Mouse (Mus musculus) neural tube, embryonic 14.5 days (tissue): ENCODE data around the gene Zfp92. TPM values are rescaled to one million over a fixed set of nuclear protein-coding genes. Genes with fewer than 3 reads are reported as not detected.

ENCODE experiments used
- ATAC-seq: fragments of 200-750 bp; cut with Nextera tagmentation; 2 replicates; pipeline ENCODE4 v1.8.0; 2017; ENCODE audit warnings: low read depth, mild to moderate bottlenecking, moderate TSS enrichment, moderate library complexity
- H3K27ac ChIP-seq: fragments of 300-500 bp; sonication (generic); 2 replicates; pipeline ENCODE4 v1.5.1; 2014; ENCODE audit warnings: low read depth, mild to moderate bottlenecking, control low read depth, low read length, moderate library complexity, mixed read lengths
- H3K27me3 ChIP-seq: fragments of 300-500 bp; sonication (generic); 2 replicates; pipeline ENCODE4 v1.6.1; 2014; ENCODE audit warnings: low read length; ENCODE audit not compliant: control insufficient read depth, insufficient read depth
- H3K36me3 ChIP-seq: fragments of 300-500 bp; sonication (generic); 2 replicates; pipeline ENCODE4 v1.6.1; 2014; ENCODE audit warnings: low read length, mixed read lengths; ENCODE audit not compliant: control insufficient read depth, insufficient read depth
- H3K4me1 ChIP-seq: fragments of 300-500 bp; sonication (generic); 2 replicates; pipeline ENCODE4 v1.6.1; 2014; ENCODE audit warnings: low read length; ENCODE audit not compliant: control insufficient read depth, insufficient read depth
- H3K4me2 ChIP-seq: fragments of 300-500 bp; sonication (generic); 2 replicates; pipeline ENCODE4 v1.6.1; 2014; ENCODE audit warnings: mild to moderate bottlenecking, low read depth, low read length, control low read depth
- H3K4me3 ChIP-seq: fragments of 300-500 bp; sonication (generic); 2 replicates; pipeline ENCODE4 v1.5.1; 2014; ENCODE audit warnings: low read depth, low read length, control low read depth, mixed read lengths
- H3K9ac ChIP-seq: fragments of 300-500 bp; sonication (generic); replicated peaks from 2 replicates; pipeline ENCODE4 v1.6.1; 2014; ENCODE audit warnings: low read depth, mild to moderate bottlenecking, control low read depth, low read length, mixed read lengths
- H3K9me3 ChIP-seq: fragments of 300-500 bp; sonication (generic); 2 replicates; pipeline ENCODE4 v1.6.1; 2016; ENCODE audit warnings: low read length; ENCODE audit not compliant: control insufficient read depth
- WGBS: fragments of 180-500 bp; shearing (Covaris S2); extraction: QIAGEN DNeasy Blood & Tissue Kit; methylation state at CpG from one replicate; pipeline ENCODE4 v1.1.7; 2014; 5-methylcytosine and 5-hydroxymethylcytosine counted together
- polyA plus RNA-seq: library from polyadenylated mRNA; unstranded; fragments of >200 nt; fragmentation: Nextera tagmentation; extraction: Ambion mirVana; gene quantifications from 2 replicates; pipeline ENCODE4 v1.2.1, GENCODE M21; 2014

Gene Zfp92
- polyA plus RNA-seq, 1 experiment from 2014 or later, result 1.3 TPM

DNA sequence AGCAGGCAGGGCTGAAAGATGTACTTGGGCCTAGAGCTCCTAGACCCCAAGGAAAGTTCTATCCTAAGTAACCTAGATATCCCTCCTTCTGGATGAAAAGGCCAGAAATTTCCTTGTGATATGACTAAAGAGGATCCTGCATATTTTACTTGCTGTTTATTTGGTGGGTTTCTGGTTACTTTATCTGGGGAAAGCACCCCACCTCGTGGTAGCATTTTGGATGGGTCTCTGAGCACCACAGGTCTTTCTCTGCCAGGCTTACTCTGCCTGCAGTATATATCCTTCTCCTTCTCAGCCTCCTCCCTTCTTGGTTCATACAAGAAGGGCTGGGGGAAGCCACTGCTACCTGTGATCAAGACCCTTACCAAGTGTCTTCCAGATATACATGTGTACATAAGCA is 1.9 kb downstream of the Zfp92 start:
- Histone ChIP-seq H3K9ac (no peak overlapping the region), H3K36me3 (no peaks in the 10 kb centered on the region), H3K4me2 (no peak overlapping the region), H3K4me3 (no peak overlapping the region), H3K4me1 (no peaks in the 10 kb centered on the region), H3K27me3 (no peaks in the 10 kb centered on the region), H3K9me3 (no peaks in the 10 kb centered on the region), H3K27ac (no peak overlapping the region)
- ATAC-seq, result no peak
- WGBS, result 36% methylated on average over 1 of the region's 1 CpGs

DNA sequence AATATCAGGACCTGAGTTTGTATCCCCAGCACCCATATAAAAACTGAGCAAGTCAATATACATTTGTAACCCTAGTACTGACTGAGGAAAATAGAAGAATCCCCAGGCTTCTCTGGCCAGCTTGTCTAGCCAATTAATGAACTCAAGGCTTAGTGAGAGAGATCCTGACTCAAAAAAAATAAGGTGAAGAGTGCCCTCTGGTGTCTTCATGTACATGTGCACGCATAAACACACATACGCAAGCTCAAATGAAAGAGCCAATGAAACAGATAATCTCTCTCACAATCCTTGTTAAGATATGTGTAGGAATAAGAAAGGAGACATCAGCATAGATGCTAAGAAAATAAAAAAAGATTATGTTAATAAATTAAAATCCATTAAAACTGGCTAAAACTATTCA is 19.1 kb downstream of the Zfp92 start:
- H3K36me3 ChIP-seq, result no peaks in the 10 kb centered on the region
- no peak overlapping the region for H3K27ac ChIP-seq
- H3K4me1 ChIP-seq, result no peaks in the 10 kb centered on the region
- H3K9me3 ChIP-seq, result no peaks in the 10 kb centered on the region
- H3K27me3 ChIP-seq, result no peaks in the 10 kb centered on the region
- no peak overlapping the region for H3K4me3 ChIP-seq
- WGBS, result 93% methylated on average over 2 of the region's 2 CpGs
- no peak overlapping the region for H3K4me2 ChIP-seq
- no peak for ATAC-seq
- no peak overlapping the region for H3K9ac ChIP-seq

DNA sequence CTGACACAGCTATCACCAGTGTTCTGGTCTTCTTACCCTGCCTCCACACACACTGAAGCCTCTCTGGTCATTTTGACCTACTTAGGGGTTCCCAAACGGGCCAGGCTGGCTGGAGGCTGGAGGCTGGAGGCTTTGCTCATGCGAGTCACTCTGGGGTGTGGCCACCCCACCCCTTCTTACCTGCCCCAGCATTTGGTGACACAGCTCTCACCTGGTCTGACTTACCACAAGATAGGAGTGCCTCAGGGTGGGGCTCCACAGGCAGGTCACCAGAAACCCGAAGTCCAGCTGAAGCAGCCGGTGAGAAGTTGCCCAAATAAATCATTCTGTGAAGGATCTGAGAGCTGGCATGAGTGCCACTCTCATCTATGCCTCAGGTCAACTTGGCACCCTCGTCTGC is 22.0 kb downstream of the Zfp92 start:
- Histone ChIP-seq H3K9me3 (no peaks in the 10 kb centered on the region), H3K9ac (no peak overlapping the region), H3K27me3 (no peaks in the 10 kb centered on the region), H3K36me3 (no peaks in the 10 kb centered on the region), H3K4me2 (no peak overlapping the region), H3K4me3 (no peak overlapping the region), H3K27ac (no peak overlapping the region), H3K4me1 (no peaks in the 10 kb centered on the region)
- ATAC-seq, result no peak
- 75% methylated on average over 5 of the region's 5 CpGs for WGBS

DNA sequence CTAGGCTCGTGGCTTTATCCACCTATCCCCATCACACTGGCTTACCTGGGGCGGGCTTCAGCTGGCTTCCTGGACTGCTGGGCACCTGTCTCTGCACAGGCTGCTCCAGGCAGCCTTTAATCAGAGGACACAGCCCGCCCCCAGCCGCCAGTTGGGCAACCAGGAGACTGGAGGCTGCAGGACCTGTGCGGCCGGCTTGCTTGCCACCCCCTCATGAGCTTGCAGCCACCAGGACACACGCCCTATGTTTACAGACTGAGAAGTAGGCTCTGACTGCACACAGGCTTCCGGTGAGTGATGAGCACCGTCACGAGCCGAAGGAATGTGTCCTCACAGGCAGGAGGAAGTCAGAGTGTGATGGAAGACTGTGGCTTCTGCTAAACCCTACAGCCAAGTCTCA is 24.4 kb downstream of the Zfp92 start, which contains the start of gene Trex2:
Gene Trex2 (minus strand): TSS at position 93 of the 400 bp plus-strand sequence.
- Histone ChIP-seq H3K9me3 (no peaks in the 10 kb centered on the region), H3K27ac (no peak within 1 kb of the TSS), H3K4me1 (no peaks in the 10 kb centered on the region), H3K27me3 (no peaks in the 10 kb centered on the region), H3K9ac (no peak within 1 kb of the TSS), H3K4me2 (no peak within 1 kb of the TSS), H3K4me3 (no peak within 1 kb of the TSS), H3K36me3 (no peaks in the 10 kb centered on the region)
- 82% methylated on average over 11 of the region's 11 CpGs for WGBS
- ATAC-seq, result no peak

DNA sequence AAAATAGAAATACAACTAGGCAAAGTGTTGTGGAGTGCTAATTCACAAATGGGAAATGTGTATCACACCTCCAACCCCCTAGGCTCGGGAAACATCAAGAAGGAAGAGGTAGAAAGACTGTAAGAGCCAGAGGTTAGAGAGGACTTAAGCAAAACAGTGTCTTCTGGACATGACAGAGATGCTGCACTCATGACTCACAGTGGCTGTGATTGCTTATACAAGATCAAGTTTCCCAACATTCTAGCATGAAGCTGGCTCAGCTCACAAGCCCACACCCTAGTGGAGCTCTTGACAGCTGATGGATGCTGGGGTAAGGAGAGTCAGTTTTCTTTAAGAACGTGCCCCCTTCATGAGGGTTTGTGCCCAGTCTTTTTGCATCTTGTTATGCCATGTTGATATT is 30.5 kb downstream of the Zfp92 start:
- 74% methylated on average over 2 of the region's 2 CpGs for WGBS
- H3K9me3 ChIP-seq, result no peaks in the 10 kb centered on the region
- H3K9ac ChIP-seq, result no peak overlapping the region
- no peak overlapping the region for H3K27ac ChIP-seq
- H3K36me3 ChIP-seq, result no peaks in the 10 kb centered on the region
- H3K4me3 ChIP-seq, result no peak overlapping the region
- no peak overlapping the region for H3K4me2 ChIP-seq
- ATAC-seq, result no peak
- no peaks in the 10 kb centered on the region for H3K4me1 ChIP-seq
- no peaks in the 10 kb centered on the region for H3K27me3 ChIP-seq

DNA sequence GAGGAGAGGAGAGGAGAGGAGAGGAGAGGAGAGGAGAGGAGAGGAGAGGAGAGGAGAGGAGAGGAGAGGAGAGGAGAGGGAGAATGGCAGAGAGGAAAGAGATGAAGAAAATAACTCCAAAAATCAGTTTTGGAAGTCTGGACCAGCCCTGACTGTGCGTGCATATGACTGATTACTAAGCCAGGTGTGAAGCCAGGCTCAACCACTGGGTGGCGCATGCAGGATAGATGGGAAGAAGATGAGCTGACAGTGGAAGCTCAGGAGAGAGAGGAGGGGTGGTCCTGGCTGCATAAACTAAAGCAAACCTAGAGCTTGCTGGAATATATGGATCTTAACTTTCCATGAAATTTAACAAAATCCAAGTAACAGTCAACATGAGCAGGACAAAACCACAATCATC is 41.1 kb downstream of the Zfp92 start:
- H3K27ac ChIP-seq, result no peak overlapping the region
- H3K4me2 ChIP-seq, result no peak overlapping the region
- no peaks in the 10 kb centered on the region for H3K36me3 ChIP-seq
- H3K4me3 ChIP-seq, result no peak overlapping the region
- H3K4me1 ChIP-seq, result no peaks in the 10 kb centered on the region
- 11% methylated on average over 2 of the region's 2 CpGs for WGBS
- H3K27me3 ChIP-seq, result no peaks in the 10 kb centered on the region
- H3K9me3 ChIP-seq, result no peaks in the 10 kb centered on the region
- no peak for ATAC-seq
- H3K9ac ChIP-seq, result no peak overlapping the region

DNA sequence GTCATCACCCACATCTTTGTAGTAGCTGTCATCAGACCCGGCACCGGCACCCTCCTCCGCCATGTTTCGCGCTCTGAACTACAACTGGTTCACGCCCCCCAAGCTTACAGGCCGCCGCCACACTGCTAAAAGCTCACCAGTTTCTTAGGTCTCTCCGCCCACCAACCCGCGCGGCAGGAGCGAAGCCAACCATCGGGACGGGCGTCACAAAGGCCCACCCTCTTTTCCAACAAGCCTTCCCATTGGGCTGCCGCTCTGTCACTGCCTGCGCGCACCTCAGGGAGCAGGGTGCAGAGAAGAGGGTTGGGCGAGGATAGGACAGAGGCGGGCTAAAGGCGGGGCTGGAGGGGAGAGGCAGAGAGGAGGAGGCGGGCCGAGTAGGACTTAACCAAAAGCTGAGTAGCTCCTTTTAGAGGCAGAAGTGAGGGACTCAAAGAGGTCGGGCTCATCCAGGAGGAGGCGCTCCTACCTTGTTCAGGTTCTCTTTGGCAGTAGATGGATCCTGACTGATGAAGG is 48.0 kb downstream of the Zfp92 start, which contains the start of gene Haus7:
Gene Haus7 (minus strand): TSS at position 168 of the 516 bp plus-strand sequence.
- no peaks in the 10 kb centered on the region for H3K27me3 ChIP-seq
- H3K4me2 ChIP-seq, result peak within 1 kb of the TSS; percentile 50
- 0 out of 2 replicates have a peak, but pooled peaks cover 4% of the 10 kb centered on the region for H3K4me1 ChIP-seq
- no peaks in the 10 kb centered on the region for H3K9me3 ChIP-seq
- 17% methylated on average over 26 of the region's 26 CpGs for WGBS
- no peak within 1 kb of the TSS for H3K27ac ChIP-seq
- peak; percentile 100 for ATAC-seq
- no peaks in the 10 kb centered on the region for H3K36me3 ChIP-seq
- peak within 1 kb of the TSS; percentile 29 for H3K4me3 ChIP-seq
- peak within 1 kb of the TSS; percentile 1; the same call in 1 of the 2 replicates for H3K9ac ChIP-seq

DNA sequence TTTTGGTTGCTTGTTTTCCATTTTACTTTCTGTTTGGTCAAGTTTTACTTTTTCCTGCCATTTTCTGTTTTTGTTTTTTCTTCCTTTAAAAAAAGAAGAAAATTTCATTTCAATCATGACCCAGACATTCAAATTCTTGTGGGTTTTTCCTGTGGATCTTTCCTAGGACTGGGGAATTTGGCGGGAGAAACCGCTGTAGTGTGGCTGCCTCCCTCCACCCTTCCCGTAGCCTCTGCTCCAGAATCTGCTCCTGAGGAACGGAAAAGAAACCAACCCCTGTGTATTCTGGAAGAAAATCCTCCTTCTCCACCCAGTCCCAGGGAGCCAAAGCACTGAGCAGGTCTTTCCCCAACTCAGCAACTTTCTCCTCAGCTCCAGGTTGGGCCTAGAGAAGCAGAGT is 49.9 kb downstream of the Zfp92 start:
- Histone ChIP-seq H3K36me3 (no peaks in the 10 kb centered on the region), H3K4me2 (no peak overlapping the region), H3K9ac (no peak overlapping the region), H3K4me3 (no peak overlapping the region), H3K27ac (no peak overlapping the region), H3K4me1 (0 out of 2 replicates have a peak, but pooled peaks cover 4% of the 10 kb centered on the region), H3K27me3 (no peaks in the 10 kb centered on the region), H3K9me3 (no peaks in the 10 kb centered on the region)
- no peak for ATAC-seq
- WGBS, result 81% methylated on average over 4 of the region's 4 CpGs

DNA sequence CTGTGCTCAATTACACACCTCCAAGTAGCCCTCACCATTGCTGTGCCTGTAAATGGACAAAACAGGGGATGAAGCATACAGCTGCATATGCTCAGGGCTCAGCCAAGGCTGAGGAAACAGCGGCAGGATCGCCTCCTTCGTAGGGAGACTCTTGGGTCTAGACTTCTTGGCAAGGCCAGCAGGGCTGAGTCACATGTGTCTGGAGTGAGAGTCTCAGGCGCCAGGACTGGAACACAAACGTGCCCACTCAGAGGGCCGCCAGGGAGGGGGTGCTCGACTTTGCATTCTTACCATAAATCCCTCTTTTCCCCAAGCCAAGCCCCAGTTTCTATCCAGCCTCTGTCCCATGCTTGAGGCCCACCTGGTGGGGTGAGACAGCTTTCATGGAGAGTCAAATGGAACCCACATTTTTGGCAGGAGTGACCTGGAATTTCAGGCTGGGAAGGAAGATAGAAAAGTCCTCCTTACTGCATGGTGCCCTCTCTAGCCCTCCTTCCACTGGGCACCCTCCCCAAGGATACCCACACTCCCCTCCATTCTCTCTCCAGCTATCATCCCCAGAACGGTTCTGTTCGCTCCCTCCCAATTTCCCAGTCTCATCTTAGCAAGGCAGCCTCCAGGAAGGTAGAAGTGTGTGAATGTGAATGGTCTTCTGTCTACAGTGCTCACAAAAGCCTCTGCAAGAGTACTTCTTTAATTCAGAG is 54.7 kb downstream of the Zfp92 start:
- H3K27ac ChIP-seq, result no peak overlapping the region
- WGBS, result 75% methylated on average over 9 of the region's 9 CpGs

More for the DNA sequence above, 54.7 kb downstream of the Zfp92 start:
- ATAC-seq, result no peak
- H3K9ac ChIP-seq, result no peak overlapping the region
- H3K27me3 ChIP-seq, result no peaks in the 10 kb centered on the region
- H3K4me1 ChIP-seq, result no peaks in the 10 kb centered on the region
- no peaks in the 10 kb centered on the region for H3K36me3 ChIP-seq
- no peak overlapping the region for H3K4me2 ChIP-seq
- H3K4me3 ChIP-seq, result no peak overlapping the region
- no peaks in the 10 kb centered on the region for H3K9me3 ChIP-seq
